Comparison of ENCODE assay signal across 8 mouse cellular contexts in the genomic region with DNA sequence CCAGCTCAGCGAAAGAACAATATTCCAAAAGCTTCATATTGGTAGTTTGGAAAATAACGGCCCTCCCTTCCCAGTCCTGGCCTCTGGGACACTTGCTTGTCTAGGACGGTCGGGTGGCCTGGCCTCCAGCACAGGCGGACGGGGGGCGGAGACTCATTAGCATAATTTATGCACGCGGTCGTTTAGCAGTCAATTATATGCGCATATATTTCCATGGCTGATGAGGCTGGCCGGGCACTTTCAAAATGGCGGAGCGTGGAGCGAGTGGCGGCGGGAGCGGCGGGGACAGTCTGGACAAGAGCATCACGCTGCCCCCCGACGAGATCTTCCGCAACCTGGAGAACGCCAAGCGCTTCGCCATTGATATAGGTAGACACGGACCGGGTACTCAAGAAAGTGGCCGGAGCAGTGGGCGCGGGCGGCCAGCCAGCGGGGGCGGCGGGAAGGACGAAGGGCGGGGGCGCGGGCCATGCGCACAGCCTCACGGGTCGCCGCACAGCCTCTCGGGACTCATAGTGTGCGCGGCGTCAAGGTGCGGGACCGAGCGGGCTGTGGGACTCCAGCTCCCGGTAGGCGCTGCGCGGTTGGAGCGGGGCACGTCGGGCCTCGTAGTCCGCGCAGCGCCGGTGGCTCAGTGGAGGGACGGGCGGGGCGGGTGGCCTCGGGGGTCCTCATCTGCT. TPM values are rescaled to one million over a fixed set of nuclear protein-coding genes. Genes with fewer than 3 reads are reported as not detected.
DNase-seq lines count a peak whose midpoint lies in the region; ATAC-seq lines count a peak whose summit lies in the region.

Gene Pank4 (plus strand): TSS at position 223 of the 680 bp plus-strand sequence.

- under 1% methylated on average over 64 of the region's 66 CpGs for WGBS in hindbrain, embryonic 12.5 days

- H3K9ac ChIP-seq in hindbrain, embryonic 12.5 days: peak within 1 kb of the TSS; percentile 92

- peaks cover 38% of the 10 kb centered on the region for H3K27me3 ChIP-seq in hindbrain, embryonic 12.5 days

- peak within 1 kb of the TSS; percentile 85 for H3K4me2 ChIP-seq in hindbrain, embryonic 12.5 days (replicated peaks)

- no peaks in the 10 kb centered on the region for H3K9me3 ChIP-seq in hindbrain, embryonic 12.5 days (replicated peaks)

- peak within 1 kb of the TSS; percentile 79 for H3K4me3 ChIP-seq in hindbrain, embryonic 12.5 days

- H3K36me3 ChIP-seq in hindbrain, embryonic 12.5 days: peaks cover 3% of the 10 kb centered on the region; the same call in 1 of the 2 replicates

- DNase-seq in NIH3T3 (ENCODE audit: low read depth): peak; percentile 84
- DNase-seq in cerebellum, postnatal 10 days: peak; percentile 95
- peak; percentile 87 to 91 for DNase-seq in frontal cortex, postnatal 14 days (ENCODE audit: low spot score in 2 of 2)
- DNase-seq in layer of hippocampus, postnatal 14 days (ENCODE audit: low spot score in 2 of 2): peak; percentile 91 to 93
- peak; percentile 95 for DNase-seq in lung, postnatal 10 days
- peak; percentile 76 for DNase-seq in ovary, postnatal 14 days (ENCODE audit: low spot score)
- peak; percentile 81 to 82 for DNase-seq in thymus, postnatal 10 days (ENCODE audit: low spot score in 2 of 2)

- H3K27ac ChIP-seq in hindbrain, embryonic 12.5 days: peak within 1 kb of the TSS; percentile 97

- ATAC-seq in hindbrain, embryonic 12.5 days (ENCODE audit: low FRiP score): peak; percentile 86

- peaks cover 67% of the 10 kb centered on the region for H3K4me1 ChIP-seq in hindbrain, embryonic 12.5 days

RNA-seq across cellular contexts. Expression of gene Pank4, which starts in this region (rescaled TPM):
- polyA plus RNA-seq in hindbrain, embryonic 12.5 days (2016; fragmentation: Nextera tagmentation; extraction: Ambion mirVana): 42.5 and 44.5 TPM in 2 replicates
- total RNA-seq in layer of hippocampus, postnatal 14 days (2021): 10 to 100 TPM; 29.8 to 35.0 TPM

Comparison
In these comparisons a context has a peak if more than half of its experiments do, and no peak if none do; other contexts are left out.
1. Peak in every context shown above with its lines: DNase-seq, ATAC-seq, H3K4me3 ChIP-seq and H3K27ac ChIP-seq.